Mouse (Mus musculus) bone marrow macrophage, adult 2 months (primary cell): ENCODE results near the gene Ccdc114.

Experiments
- CTCF ChIP-seq: IDR thresholded peaks from 2 replicates; pipeline ENCODE4 v1.5.1; 2012; ENCODE audit warnings: low read depth, mild to moderate bottlenecking, low read length, moderate library complexity
- POLR2A ChIP-seq: IDR thresholded peaks from 2 replicates; pipeline ENCODE4 v1.6.1; 2012; ENCODE audit warnings: mild to moderate bottlenecking, low read depth, low read length, borderline replicate concordance

GRCm38 (mm10) chr7:45992470-45992869 is 68.6 kb downstream of the Ccdc114 start:
- TF ChIP-seq CTCF: no peak
- no peak for TF ChIP-seq POLR2A
